Mouse (Mus musculus) thymus, adult 2 months (tissue): ENCODE measurements around the gene Ckb. TPM values are rescaled to one million over a fixed set of nuclear protein-coding genes. Genes with fewer than 3 reads are reported as not detected.

Experiments used
- DNase-seq: peaks from one replicate; pipeline ENCODE4 v3.0.0; 2021
- H3K27ac ChIP-seq: fragments of 200-500 bp; 2 replicates; pipeline ENCODE4 v1.5.1; 2012; ENCODE audit warnings: low read length, control low read depth; ENCODE audit not compliant: control insufficient read depth, insufficient read depth
- H3K27me3 ChIP-seq: fragments of 200-500 bp; 2 replicates; pipeline ENCODE4 v1.6.1; 2012; ENCODE audit warnings: mild to moderate bottlenecking, low read length, moderate library complexity, mixed read lengths; ENCODE audit not compliant: control insufficient read depth, insufficient read depth
- H3K36me3 ChIP-seq: fragments of 200-500 bp; 2 replicates; pipeline ENCODE4 v1.6.1; 2012; ENCODE audit warnings: mild to moderate bottlenecking, low read length, moderate library complexity; ENCODE audit not compliant: control insufficient read depth, insufficient read depth
- H3K4me1 ChIP-seq: fragments of 200-500 bp; replicated peaks from 2 replicates; pipeline ENCODE4 v1.6.1; 2012; ENCODE audit warnings: low read length; ENCODE audit not compliant: control insufficient read depth, insufficient read depth
- H3K4me3 ChIP-seq: fragments of 200-500 bp; 2 replicates; pipeline ENCODE4 v1.5.1; 2012; ENCODE audit warnings: mild to moderate bottlenecking, low read length, control low read depth, moderate library complexity; ENCODE audit not compliant: control insufficient read depth, insufficient read depth
- CTCF ChIP-seq: fragments of 200-500 bp; IDR thresholded peaks from 2 replicates; pipeline ENCODE4 v1.5.1; 2012; ENCODE audit warnings: mild to moderate bottlenecking, control low read depth, low read length, moderate library complexity, borderline replicate concordance; ENCODE audit not compliant: control insufficient read depth, poor library complexity, insufficient read depth; ENCODE audit errors: extremely low read depth
- POLR2A ChIP-seq: fragments of 200-500 bp; IDR thresholded peaks from 2 replicates; pipeline ENCODE4 v1.6.1; 2012; ENCODE audit warnings: mild to moderate bottlenecking, low read length, control low read depth, moderate library complexity; ENCODE audit not compliant: control insufficient read depth, poor library complexity, insufficient read depth; ENCODE audit errors: extremely low read depth
- WGBS: fragments of 180-500 bp; shearing (Covaris S2); methylation state at CpG from one replicate; pipeline ENCODE4 v1.1.7; 2018; 5-methylcytosine and 5-hydroxymethylcytosine counted together
- polyA plus RNA-seq: library from polyadenylated mRNA; depleted of rRNA; stranded (reverse); fragments of >200 nt; gene quantifications from 2 replicates; pipeline ENCODE4 v1.2.3, GENCODE M21; 2012

Ckb gene
- polyA plus RNA-seq, 1 experiment = 119 TPM

DNA sequence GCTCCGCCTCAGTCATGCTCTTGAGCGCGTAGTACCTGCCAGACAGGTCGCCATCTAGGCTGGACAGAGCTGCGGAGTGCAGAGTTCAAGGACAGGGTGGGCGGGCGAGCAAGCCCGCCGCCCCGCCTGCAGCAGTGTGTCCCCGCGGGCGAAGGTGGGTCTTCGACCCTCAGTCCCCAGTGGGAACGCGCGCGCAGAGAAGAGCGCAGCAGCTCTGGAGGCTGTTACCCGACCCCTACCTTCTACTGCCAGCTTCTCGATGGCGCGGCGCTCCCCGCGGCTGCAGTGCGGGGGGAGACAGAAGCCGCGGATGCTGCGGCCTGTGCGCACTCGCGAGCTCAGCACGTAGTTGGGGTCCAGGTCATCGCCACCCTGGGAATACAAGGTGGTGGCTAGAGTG is 1.2 kb downstream of the Ckb start:
- WGBS = 6% methylated on average over 35 of the region's 35 CpGs
- TF ChIP-seq CTCF = no peak
- no peak for TF ChIP-seq POLR2A
- Histone ChIP-seq H3K4me3 (peak overlapping the region; percentile 51), H3K36me3 (no peaks in the 10 kb centered on the region), H3K27me3 (peaks cover 20% of the 10 kb centered on the region; the same call in 1 of the 2 replicates), H3K27ac (no peak overlapping the region), H3K4me1 (peaks cover 27% of the 10 kb centered on the region)
- DNase-seq = no peak

DNA sequence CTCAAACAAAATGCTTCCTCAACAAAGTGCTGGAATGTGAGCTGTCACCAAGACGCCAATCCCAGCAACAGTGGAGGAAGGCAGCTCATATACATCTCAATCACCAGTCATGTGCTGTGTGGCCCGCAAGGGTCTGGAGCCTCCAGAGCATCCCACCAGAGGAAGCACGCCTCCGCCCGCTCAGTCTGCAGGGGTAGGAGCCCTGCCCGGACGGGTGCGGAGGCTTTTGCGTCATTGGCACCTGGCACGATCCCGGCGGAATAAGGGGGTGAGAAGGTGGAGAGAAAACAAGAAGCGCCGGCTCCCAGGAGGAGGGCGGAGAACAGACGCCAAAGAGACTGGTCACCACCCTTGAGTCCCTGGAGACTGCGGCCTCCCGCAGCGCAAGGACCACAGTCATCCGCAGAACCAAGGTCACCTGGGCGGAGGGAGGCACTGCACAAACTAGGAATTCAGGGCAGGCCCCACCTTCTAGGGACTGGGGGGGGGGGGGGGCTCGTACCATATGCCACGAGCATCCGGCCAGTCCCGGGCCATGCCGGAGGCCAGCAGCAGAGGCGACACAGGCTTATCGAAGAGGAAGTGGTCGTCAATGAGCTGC is 1.7 kb downstream of the Ckb start:
- no peak overlapping the region for H3K27ac ChIP-seq
- no peaks in the 10 kb centered on the region for H3K36me3 ChIP-seq
- H3K27me3 ChIP-seq = peaks cover 20% of the 10 kb centered on the region; the same call in 1 of the 2 replicates
- WGBS = 55% methylated on average over 29 of the region's 29 CpGs
- peaks cover 27% of the 10 kb centered on the region for H3K4me1 ChIP-seq
- no peak overlapping the region for H3K4me3 ChIP-seq
- DNase-seq = no peak
- no peak for TF ChIP-seq POLR2A
- no peak for TF ChIP-seq CTCF

DNA sequence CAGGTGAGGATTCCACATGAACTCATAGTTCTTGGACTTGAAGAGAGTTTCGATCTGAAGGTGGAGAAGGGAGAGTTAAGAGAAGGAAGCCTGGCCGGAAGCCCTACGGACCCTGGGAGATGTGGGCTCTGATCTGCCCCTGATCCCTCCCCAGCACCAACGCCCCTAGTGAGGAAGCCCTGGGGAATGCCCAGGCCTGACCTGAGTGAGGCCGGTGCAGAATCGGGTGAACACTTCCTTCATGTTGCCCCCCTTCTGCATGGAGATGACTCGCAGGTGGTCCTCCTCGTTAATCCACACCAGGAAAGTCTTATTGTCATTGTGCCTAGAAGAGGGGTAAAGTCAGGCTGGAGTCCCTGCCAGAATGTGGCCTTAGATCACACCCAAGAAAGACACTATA is 2.2 kb downstream of the Ckb start:
- DNase-seq = no peak
- H3K4me3 ChIP-seq = no peak overlapping the region
- 87% methylated on average over 8 of the region's 8 CpGs for WGBS

DNA sequence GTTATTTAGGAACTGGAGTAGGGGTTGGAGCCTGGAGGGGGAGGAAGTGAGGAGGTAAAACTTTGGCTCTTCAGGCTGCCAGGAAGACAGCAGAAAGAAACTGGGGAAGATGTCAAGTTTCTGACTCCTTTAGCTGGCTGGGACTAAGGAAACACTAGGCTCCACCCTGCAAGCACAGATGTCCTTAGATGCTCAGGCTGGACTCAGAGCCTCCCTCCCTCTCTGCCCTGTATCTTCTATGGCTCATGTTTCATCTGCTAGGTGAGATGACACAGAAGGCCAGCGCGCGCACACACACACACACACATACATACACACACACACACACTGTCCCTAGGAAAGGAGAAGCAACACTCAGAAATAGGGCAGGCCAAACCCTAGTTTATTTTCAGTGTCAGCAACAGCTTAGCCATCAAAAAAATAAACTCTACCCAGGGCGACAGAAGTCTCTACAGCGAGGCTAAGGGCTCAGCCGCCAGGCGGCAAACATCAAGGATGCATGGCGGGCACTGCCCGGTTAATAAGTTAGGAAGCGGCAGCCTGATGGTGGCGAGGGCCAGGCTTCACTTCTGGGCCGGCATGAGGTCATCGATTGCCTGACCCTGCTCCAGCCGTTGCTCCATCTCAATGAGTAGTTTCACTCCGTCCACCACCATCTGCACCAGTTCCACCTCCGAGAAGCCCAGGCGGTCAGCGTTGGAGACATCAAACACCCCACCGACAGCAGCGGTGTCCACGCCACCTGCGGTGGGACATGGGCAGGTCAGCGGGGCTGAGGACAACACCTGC is 2.9 kb downstream of the Ckb start:
- 89% methylated on average over 23 of the region's 23 CpGs for WGBS
- peaks cover 20% of the 10 kb centered on the region; the same call in 1 of the 2 replicates for H3K27me3 ChIP-seq
- peaks cover 27% of the 10 kb centered on the region for H3K4me1 ChIP-seq
- H3K36me3 ChIP-seq = no peaks in the 10 kb centered on the region
- DNase-seq = no peak
- no peak overlapping the region for H3K4me3 ChIP-seq
- no peak overlapping the region; the same call in 1 of the 2 replicates for H3K27ac ChIP-seq
- TF ChIP-seq CTCF = no peak

More for the DNA sequence above, 2.2 kb downstream of the Ckb start:
- Histone ChIP-seq H3K36me3 (no peaks in the 10 kb centered on the region), H3K27ac (no peak overlapping the region), H3K4me1 (peaks cover 27% of the 10 kb centered on the region), H3K27me3 (peaks cover 20% of the 10 kb centered on the region; the same call in 1 of the 2 replicates)
- TF ChIP-seq CTCF (no peak), POLR2A (no peak)

DNA sequence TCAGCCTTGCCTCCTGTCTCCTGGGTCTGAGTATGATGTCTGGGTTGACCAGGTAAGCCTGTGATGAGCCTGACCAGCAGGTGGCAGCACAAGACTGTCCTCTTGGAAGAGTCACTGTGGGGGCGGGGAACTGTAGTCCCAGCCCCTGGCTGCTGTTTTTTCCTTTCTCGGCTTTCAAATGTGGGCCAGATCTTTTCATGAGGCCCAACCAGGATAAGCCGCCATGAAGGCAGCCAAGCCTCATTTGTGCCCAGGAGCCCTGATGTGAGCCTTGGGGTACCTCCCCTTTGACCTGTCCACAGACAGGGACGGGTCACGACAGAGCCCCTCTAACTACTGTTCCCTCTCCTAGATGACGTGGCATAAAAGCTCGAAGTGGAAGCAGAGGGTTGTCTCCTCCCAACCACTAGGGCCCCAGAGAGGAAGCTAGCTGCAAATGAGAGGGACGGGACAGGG is 3.7 kb downstream of the Ckb start:
- peak; percentile 95 for DNase-seq
- no peaks in the 10 kb centered on the region for H3K36me3 ChIP-seq
- WGBS = 1% methylated on average over 8 of the region's 8 CpGs
- TF ChIP-seq POLR2A = 0 out of 2 replicates have a peak, but pooled peaks have one; percentile 16
- TF ChIP-seq CTCF = peak; percentile 84
- peak overlapping the region; percentile 42 for H3K4me3 ChIP-seq
- peaks cover 27% of the 10 kb centered on the region for H3K4me1 ChIP-seq
- H3K27ac ChIP-seq = peak overlapping the region; percentile 52; the same call in 1 of the 2 replicates
- H3K27me3 ChIP-seq = peaks cover 20% of the 10 kb centered on the region; the same call in 1 of the 2 replicates

DNA sequence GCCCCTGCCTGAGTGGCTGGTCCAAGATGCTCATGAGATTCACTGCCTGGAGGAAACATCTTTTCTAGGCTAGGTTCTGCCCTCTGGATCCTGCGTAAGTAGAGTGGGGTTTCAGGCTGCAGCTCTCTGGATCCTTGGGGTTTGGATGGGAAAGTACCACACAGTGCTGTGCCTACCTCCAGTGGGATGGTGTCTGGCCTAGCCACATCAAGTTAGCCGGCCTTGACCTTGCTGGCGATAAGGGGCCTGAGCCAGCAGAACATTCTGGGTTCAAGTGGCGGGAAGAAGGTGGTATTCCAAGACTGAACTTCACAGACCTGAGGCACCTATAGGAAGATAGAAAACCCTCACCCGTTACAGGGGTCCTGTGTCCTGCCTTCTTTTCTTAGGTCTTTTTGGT is 4.7 kb downstream of the Ckb start:
- no peaks in the 10 kb centered on the region for H3K36me3 ChIP-seq
- H3K4me3 ChIP-seq = no peak overlapping the region
- peaks cover 24% of the 10 kb centered on the region for H3K4me1 ChIP-seq
- DNase-seq = no peak
- H3K27ac ChIP-seq = no peak overlapping the region
- peaks cover 11% of the 10 kb centered on the region; the same call in 1 of the 2 replicates for H3K27me3 ChIP-seq
- no peak for TF ChIP-seq CTCF
- TF ChIP-seq POLR2A = no peak
- 95% methylated on average over 5 of the region's 5 CpGs for WGBS
